Mouse (Mus musculus) gastrocnemius, postnatal 36 days (tissue): ENCODE measurements around the gene Gm20843. TPM values are rescaled to one million over a fixed set of nuclear protein-coding genes. Genes with fewer than 3 reads are reported as not detected.
"Not testable (repeated sequence)": the region's sequence is repeated elsewhere in the genome, so short reads cannot be mapped to it uniquely, and the experiment has no call there.

Experiments used
- DNase-seq, 2 experiments: peaks; one replicate each; pipeline ENCODE4 v3.0.0; 2022
- intact Hi-C: fragments of 180-260 bp; cut with DNase I; formaldehyde crosslinking; loops from one replicate; pipeline ENCODE4 v1.15.1; 2025
- long read RNA-seq, 2 experiments: library from polyadenylated mRNA; stranded (forward); transcript quantifications; one replicate each; pipeline ENCODE4 v2.0.0; 2021
- total RNA-seq, 2 experiments: library from RNA; stranded (reverse); gene quantifications; 2 replicates each; pipeline ENCODE4 v1.2.3; 2021

The Gm20843 gene
- not detected for total RNA-seq
- long read RNA-seq, experiment 1: 0 reads
- long read RNA-seq, experiment 2: 0 reads

DNA sequence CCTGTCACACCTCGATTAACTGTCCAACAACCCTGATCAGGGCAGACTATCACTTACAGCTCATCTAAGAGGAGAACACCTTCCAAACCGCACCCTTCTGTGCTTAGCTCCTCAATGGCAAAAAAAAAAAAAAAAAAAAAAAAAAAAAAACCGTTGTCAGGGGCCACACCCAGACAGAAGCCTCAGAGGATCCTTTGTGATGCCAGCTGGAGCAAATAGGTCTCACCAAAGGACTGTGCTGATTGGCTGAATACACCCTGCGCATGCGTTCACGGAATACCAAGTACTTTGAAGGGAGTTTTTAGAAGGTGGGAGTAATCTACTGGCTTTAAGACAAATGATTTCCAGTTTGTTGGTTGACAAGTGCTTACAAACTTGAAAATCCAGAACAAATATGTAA, at the start of gene Gm20843:
Gm20843 (minus strand) TSS at position 101 of the 400 bp plus-strand sequence.
- intact Hi-C loops, DNase-seq: not testable (repeated sequence)
